Mouse (Mus musculus): ENCODE measurements around the gene Slc39a7.

The Slc39a7 gene

DNA sequence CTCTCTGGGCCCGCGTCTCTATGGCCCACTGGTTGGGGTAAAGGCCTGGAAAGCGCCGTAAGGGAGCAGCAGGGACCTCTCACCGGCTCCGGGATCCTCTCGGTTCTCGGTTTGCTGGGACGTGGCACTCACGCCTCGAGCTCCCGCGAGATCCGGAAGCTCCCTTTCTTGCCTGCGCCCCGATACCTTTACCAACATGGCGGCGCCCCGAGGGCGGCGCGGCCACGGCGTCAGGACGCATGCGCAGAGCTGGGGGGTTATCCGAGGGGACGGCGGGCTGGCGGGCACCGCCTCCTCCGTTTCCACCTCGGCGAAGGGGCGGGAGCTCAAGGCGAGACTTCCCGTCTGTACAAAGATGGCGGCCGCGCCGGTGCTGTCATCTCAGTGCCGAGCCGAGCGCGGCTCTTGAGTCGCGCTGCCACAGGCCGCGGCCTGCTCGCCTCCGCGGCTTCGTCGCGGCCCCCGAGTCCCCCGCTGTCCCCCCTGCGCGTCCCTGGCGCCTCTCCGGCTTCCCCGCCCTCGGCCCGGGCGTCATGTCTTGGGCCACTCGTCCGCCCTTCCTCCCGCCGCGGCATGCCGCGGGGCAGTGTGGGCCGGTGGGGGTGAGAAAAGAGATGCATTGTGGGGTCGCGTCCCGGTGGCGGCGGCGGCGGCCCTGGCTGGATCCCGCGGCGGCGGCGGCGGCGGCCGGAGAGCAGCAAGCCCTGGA lies at the start of gene Slc39a7, which contains the start of gene Rxrb:
Slc39a7 (minus strand) TSS at position 218 of the 709 bp plus-strand sequence.
Rxrb (plus strand) TSS at position 348 of the 709 bp plus-strand sequence.
- DNase-seq (ENCODE audit: low read depth, low spot score) = peak; percentile 99

DNA sequence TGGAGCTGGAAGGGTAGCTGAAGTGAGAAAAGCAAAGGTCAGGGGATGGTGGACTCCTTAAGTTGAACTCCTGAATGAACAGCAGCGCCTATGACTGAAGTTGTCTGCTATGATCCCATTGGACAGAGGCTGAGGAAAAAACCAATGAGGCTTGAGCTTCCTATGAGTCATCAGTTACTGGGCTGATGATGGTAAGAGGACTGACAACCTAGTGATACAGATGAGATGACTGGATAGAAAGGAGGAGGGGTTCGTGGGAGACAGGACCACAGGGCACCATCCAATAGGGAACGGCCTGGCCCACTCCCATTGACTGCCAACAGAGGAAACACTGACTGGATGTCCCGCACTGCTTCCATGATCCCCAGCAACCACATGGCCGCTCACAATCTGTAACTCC lies 48.1 kb upstream of the Slc39a7 start:
- peak; percentile 63 for DNase-seq (ENCODE audit: low read depth, low spot score)

DNA sequence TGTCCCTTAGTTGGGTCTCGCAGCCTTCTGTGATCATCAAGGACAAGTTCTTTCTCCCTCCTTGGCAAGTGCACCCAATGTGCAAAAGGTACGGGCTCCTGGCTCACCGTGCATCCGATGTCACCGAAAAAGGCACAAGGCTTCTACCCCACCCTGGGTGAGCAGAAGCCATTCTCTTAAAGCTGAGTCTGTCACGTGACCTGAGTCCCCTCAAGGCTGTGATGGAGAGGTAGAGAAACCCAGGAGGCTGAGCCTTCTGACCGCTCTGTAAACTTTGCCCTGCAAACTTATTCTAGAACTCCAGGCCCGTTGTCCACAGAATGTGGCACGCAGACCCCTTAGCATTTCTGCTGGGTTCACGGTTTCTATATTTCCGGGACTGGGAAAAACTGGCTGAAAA lies 47.5 kb upstream of the Slc39a7 start:
- DNase-seq (ENCODE audit: low read depth, low spot score) = no peak

DNA sequence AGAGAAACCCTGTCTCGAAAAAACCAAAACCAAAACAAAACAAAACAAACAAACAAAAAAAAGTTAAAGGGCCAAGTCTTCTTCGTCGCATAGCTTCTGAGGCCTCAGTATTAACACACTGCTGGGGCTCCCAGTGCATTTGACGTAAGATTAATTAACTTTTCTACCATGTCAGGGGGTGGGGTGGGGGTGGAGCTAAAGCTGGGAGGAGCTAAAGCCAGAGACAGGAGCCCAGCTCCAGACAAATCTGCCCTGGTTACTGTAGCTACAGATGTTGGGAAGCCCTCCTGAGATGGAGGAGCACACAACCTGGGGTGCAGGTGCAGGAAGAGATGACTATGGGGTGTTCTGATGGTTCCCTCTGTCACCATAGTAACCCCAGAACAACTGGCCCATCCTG lies 46.7 kb upstream of the Slc39a7 start:
- no peak for DNase-seq (ENCODE audit: low read depth, low spot score)

DNA sequence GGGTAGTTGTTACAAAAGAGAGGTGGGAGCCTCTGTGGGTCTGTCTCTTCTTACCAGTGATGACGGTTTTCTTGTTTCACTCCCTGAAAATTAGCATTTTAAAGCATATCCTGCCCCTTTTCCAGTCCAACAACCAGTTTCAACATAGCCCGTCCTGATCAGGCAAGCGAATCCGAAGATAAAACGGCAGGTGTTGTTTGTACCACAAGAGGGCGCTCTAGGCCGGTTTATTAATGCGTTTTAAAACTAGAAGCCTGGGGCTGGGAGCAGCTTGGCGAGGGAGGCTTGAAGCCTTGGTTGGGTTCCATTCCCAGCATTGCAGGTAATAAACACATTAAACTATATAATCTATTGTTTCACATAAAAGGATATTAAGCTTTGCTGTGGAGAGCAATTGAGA lies 46.1 kb upstream of the Slc39a7 start:
- peak; percentile 54 for DNase-seq (ENCODE audit: low read depth, low spot score)

DNA sequence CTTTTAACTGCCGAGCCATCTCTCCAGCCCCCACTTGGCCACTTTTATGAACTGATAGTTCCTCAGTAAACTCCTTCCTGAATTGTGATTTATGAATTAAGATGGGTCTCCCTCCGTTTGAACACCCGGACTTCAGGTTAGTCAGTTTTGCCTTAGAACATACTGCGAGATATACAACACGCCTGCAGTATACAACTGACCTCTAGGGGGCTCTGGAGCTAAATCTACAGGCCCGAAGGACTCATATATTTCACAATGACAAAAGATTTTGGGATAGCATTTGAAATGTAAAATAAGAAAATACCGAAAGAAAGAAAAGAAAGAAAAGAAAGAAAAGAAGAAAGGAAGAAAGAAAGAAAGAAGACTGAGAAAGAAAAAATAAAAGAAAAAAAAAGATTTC lies 43.8 kb upstream of the Slc39a7 start:
- DNase-seq (ENCODE audit: low read depth, low spot score) = no peak

DNA sequence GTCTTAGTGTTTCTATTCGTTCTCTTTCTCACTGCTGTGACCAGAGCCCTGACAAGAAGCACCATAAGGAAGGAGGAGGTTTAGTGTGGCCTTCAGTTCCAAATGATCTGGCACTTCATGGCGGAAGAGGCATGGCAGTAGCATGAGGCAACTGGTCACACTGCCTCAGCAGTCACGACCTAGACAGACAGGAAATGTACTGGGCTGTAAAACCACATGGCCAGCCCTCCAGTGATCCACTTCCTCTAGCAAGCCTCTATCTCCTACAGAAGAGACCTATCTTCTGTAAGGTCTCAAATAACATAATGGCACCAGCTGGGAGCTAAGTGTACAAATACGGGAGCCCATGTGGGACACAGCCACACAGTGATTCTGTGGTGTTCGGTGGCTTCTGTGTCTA lies 40.6 kb upstream of the Slc39a7 start:
- no peak for DNase-seq (ENCODE audit: low read depth, low spot score)

DNA sequence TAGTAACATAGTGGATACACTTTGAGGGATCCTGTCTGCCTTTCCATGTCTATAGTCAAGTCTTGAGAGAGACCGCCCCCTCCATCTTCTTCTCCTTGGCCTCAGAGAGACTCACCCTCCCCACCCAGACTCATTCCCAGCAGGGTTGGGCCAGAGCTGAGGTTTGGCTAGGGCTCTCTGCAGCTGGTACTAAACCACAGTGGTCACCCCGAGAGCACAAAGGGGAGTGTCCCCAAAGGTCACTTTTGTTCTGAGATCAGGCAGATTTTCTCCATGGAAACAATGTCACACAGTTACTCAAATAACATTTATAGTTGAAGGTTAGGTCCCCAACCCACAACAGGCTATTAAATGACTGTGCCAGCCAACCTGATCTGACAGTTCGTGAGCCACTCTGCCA lies 37.4 kb upstream of the Slc39a7 start:
- DNase-seq (ENCODE audit: low read depth, low spot score) = no peak

DNA sequence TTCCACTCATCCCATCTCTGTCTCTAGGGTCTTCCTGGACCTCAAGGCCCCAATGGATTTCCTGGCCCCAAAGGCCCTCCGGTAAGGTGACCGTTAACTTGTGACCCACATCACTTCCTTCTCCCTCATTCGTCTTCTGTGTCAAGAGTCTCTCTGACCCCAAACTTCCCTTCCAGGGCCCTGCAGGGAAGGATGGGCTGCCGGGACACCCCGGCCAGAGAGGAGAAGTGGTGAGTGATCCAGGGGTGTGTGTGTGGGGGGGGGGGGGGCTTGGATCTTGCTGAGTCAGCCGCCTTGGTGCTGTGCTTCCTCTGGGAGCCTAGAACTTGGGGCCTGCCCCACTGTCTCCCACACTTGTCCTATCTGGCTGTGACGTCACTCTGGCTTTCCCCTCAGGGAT lies 25.7 kb upstream of the Slc39a7 start:
- no peak for DNase-seq (ENCODE audit: low read depth, low spot score)

DNA sequence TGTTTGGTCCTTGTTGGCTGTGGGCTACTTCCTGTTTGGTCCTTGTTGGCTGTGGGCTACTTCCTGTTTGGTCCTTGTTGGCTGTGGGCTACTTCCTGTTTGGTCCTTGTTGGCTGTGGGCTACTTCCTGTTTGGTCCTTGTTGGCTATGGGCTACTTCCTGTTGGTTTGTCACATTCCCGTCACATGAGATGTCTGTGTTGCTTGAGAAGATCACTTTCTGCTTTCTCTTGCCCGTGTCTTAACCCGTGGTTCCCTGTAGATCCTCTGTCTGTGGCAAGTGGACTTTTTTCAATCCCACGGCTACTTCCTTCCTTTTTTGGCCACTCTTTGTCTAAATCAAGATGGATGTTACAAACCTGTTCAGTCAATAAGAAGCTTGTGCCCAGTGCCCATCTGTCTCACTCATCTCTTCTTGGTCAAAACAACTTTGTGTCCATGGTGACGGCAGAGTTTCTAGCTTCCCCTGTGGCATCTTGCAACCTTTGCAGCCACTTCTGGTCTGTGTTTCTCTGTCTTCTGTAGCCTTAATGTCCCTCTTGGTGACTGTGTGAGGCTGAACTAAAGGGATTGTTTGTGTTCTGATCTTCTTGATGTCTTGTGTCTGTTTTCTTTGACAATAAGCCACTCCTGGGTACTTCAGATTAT lies 16.0 kb upstream of the Slc39a7 start:
- DNase-seq (ENCODE audit: low read depth, low spot score) = no peak

DNA sequence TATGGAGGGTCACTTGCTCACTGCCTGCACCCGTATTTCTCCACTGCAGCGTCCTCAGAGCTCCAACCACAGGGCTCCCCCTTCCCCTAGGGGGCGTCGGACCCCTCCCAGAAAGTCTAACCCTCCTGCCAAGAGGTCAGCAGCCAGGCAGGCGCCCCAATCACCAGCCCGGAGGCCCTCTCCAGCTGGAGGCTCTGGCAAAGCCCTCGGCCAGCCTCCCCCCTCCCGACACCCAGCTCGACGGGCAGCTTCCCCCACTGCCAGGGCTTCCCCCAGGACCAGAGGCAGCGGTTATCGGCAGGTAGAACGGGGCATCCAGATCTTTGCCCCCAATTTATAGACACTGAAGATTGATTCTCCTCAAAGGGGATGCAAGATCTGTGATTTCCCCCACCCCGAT lies 14.5 kb upstream of the Slc39a7 start:
- no peak for DNase-seq (ENCODE audit: low read depth, low spot score)

DNA sequence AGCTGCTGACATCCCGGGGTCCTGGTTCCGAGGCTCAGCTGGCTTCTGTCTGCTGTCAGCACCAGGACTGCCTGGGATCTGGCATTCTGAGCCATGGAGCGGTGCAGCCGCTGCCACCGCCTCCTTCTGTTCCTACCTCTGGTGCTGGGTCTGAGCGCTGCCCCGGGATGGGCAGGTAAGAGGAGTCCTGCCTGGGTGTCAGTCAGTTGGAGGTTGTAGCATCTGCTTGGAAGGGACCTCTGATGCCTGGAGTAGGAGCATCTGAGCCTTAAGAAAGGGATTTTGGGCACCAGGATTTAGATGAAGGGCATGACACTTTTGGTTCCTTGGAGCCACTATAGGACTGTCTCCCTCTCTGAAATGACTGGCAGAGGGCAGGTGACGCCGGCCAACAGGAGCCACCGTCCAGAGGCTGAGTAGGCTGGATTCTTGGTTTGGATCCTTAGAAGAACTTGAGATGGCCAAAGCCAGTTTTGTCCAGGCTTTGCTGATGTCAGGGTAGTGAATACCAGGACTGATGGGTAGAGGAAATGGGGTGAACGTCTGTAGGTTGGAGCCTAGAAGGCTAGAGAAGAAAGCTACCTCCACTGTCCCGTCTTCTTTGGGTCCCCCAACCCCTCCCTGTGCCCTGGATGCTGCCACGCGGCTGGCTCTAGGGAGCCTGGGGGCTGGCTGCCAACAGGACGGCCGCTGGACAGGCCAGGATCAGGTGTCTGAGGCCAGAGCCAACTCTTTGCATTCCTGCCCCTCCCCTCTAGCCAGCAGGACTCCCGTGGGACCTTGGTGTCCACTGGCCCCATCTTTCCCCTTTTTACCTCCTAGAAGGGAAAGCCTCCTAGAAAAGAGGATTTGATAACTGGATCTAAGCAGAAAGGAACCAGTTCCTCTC lies 8.3 kb upstream of the Slc39a7 start:
- peak; percentile 83 for DNase-seq (ENCODE audit: low read depth, low spot score)

DNA sequence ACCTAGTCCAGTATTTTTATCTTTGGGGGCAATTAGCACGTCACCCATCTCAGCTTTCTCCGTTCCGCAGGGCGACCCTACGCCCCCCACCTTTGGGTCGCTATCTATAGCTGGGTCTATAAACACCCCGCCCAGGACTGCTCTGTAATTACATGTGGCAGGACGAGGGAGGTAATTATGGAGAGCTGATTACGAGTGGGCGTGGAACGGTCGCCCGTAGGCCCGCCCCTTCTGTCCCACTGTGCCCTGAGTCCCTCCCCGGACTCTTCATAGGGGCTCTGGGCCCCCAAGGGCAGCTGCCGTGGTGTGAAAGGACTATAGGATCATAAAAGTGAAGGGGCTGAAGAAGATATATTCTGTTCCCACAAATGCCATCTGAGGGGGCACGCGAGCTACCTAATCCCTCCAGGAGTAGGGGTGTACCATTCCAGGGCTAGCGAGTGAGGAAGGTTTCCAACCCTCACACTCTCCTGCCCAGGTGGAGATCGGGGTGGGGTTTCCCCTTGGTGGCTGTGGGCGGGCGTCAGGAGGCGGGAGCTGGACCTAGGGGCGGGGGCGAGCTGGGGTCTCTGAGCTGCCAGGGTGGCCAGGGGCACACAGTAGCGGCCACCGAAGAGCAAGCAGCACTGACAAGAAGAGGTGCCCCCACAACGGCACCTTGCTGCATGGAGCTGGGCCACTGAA lies 7.5 kb upstream of the Slc39a7 start, which contains the start of gene Col11a2:
Col11a2 (plus strand) TSS at position 560 of the 684 bp plus-strand sequence.
- DNase-seq (ENCODE audit: low read depth, low spot score) = no peak

DNA sequence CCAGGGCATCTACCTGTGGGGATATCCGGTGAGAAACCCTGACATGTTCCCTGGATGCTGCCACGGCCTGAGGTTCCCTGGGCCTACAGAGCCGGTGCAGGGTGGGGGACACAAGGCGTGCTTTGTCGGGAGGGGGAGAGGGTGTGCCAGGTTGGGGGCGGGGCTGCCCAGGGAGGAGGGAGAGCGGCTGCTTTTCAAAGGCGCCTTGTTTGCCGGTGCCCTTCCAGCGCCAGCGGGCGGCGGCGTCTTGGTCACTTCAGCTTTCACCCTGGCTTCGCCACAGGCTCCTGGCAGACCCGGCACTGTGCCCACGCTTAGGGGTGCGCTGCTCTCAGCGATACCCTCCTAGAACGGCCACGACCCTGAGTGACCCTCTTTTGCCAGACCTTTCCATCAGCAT lies 7.0 kb upstream of the Slc39a7 start:
- no peak for DNase-seq (ENCODE audit: low read depth, low spot score)

DNA sequence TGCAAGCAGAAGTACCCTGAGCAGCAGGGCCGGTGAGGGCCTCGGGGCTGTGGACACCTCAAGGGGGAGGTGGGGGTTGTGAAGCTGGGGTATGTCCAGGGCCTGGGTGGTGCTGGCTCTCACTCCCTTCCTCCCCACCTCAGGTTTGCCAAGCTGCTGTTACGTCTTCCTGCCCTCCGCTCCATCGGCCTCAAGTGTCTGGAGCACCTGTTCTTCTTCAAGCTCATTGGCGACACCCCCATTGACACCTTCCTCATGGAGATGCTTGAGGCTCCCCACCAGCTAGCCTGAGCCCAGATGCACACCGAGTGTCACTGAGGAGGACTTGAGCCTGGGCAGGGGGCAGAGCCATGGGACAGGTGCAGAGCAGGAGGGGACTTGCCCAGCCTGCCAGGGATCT lies 5.8 kb upstream of the Slc39a7 start:
- DNase-seq (ENCODE audit: low read depth, low spot score) = no peak

DNA sequence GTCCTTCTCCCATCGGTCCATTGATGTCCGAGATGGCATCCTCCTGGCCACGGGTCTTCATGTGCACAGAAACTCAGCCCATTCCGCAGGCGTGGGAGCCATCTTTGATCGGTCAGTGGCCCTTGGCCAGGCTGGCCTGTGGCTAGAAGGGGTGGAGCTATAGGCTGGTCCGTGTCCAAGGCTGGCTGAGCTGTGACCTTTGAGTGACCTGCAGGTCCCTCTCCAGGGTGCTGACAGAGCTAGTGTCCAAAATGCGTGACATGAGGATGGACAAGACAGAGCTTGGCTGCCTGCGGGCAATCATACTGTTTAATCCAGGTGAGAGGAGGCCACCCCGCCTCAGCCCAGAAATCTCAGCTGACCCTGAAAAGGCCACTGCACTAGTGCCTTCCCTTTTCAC lies 5.2 kb upstream of the Slc39a7 start:
- no peak for DNase-seq (ENCODE audit: low read depth, low spot score)

DNA sequence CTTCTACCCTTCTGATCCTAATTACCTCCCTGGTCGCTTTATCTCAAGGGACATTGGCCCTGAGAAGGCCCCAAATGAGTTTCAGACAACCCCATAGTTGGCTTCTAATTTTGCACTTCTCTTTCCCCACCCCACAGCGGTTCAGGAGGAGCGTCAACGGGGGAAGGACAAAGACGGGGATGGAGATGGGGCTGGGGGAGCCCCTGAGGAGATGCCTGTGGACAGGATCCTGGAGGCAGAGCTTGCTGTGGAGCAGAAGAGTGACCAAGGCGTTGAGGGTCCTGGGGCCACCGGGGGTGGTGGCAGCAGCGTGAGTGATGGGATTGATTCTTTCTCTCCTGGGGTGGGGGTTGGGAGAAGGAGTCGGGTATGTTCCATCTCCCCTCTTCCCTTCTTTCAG lies 4.0 kb upstream of the Slc39a7 start:
- no peak for DNase-seq (ENCODE audit: low read depth, low spot score)

DNA sequence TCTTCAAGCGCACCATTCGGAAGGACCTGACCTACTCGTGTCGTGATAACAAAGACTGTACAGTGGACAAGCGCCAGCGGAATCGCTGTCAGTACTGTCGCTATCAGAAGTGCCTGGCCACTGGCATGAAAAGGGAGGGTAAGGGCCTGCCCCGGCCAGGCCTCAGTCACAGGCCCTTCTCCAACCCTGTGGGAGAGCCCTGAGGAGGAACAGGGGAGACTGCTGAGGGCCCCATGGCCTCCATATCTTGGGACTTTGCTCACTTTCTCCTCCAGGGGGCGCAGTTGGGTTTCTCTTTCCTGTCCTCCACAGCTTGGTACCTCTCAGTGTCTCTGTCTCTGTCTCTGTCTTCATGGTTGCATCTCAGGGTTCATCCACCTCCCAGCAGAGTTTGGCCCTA lies 2.6 kb upstream of the Slc39a7 start:
- no peak for DNase-seq (ENCODE audit: low read depth, low spot score)

DNA sequence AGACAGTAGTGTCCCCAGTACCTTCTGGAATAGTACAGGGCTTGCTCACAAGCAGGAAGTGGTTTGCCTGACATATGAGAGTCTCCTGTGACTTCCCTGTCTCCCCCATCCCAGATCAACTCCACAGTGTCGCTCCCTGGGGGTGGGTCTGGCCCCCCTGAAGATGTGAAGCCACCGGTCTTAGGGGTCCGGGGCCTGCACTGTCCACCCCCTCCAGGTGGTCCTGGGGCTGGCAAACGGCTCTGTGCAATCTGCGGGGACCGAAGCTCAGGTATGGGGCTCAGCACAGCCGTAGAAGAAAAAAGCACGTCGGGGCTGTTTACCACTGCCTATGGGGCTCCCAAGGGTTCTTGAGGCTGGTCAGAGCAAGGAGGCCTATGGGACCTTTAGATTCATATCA lies 2.0 kb upstream of the Slc39a7 start:
- DNase-seq (ENCODE audit: low read depth, low spot score) = no peak

DNA sequence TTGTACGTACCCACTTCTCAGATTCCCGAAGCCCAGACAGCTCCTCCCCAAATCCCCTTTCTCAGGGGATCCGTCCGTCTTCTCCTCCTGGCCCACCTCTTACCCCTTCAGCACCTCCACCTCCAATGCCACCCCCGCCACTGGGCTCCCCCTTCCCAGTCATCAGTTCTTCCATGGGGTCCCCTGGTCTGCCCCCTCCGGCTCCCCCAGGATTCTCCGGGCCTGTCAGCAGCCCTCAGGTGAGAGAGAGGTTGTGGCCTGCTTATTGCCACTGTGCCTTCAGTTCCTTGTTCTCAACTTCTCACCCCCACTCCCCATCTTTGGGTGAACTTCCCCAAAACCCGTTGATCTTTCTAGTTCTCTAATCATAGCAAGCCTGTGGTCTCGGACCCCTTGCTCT lies 1.3 kb upstream of the Slc39a7 start:
- DNase-seq (ENCODE audit: low read depth, low spot score) = no peak

DNA sequence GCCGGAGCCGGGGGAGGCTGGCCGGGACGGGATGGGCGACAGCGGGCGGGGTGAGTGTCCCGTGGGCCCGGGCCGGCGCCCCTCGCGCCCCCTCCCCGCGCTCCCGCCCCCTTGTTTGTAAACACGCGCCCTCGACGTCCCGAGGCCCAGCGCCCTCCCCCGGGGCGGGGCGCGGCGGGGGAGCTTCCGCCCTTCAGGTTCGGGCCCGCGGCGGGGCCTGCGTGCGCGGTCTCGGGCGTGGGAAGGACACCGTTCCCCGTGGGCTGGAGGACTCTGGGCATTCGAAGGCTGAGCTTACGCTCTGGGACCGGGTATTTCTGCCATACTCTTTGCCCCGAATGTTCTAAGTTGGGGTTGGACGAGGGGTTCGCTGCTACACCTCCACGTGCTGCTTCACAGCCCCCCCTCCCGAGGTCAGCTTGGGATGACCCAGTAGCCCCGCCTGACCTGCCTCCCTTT lies 721 bp upstream of the Slc39a7 start:
- no peak for DNase-seq (ENCODE audit: low read depth, low spot score)

DNA sequence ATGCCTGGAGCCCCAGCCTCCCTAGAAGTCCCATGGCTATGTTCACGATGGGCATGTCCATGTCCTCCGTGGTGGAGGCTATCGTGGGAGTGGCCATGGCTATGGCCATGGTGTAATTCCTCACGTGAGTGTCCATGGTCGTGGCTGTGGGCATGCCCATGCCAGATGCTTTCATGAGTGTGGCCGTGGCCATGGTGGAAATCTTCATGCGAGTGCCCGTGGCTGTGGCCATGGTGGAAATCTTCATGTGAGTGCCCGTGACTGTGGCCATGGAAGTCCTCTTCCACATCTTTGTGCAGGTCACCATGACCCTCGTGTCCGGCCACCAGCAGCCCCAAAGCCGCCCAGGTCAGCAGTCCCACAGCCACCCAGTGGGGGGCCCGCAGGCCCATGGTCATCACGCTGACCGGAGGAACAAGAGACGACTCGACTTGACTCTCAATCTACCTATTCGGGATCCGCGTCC lies 588 bp downstream of the Slc39a7 start:
- DNase-seq (ENCODE audit: low read depth, low spot score) = peak; percentile 39
